Mouse (Mus musculus): ENCODE measurements around the gene B830017H08Rik.

The B830017H08Rik gene

DNA sequence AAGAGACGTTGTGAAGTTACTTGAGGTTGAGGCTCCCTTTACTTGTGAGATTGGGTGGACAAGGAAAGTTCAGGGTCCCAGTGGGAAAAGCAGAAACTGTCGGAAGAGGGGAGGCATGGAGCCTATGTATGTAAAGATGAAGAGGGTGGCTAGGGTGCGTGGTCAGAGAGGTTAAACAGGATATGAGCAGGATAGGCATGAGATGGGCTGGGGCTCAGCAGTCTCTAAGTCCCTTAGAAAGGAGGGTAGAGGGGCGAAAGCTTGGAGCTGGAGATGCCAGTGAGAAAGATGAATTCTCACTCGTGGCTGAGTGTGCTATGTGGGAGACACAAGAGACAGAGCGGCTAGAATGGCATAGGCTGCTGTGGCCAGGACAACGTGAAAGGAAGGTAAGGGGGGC is at the start of gene B830017H08Rik:
B830017H08Rik (plus strand) TSS at position 301 of the 400 bp plus-strand sequence.
- in situ Hi-C loops (cut with MboI; ENCODE audit: unreplicated experiment in 2 of 2): no loop called here

DNA sequence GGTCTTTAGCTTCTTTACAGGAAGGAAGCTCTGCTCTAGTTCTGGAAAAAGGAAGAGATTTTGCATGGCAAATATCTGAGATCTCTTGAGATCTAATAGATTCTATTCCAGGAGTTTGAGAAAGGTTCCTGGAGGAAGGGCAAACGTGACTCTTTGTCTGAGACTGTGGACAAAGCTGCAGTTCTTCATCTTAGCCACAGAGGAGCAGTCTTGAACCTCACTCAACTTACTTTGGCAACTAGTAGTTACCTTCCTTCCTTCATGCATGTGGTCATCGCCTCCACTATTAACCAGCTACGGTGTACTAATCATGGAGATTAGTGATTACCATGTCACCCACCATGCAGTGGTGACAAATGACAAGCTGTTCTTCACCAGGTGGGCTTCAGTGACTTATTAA is 47.6 kb upstream of the B830017H08Rik start:
- in situ Hi-C loops (cut with MboI; ENCODE audit: unreplicated experiment in 2 of 2): no loop called here

DNA sequence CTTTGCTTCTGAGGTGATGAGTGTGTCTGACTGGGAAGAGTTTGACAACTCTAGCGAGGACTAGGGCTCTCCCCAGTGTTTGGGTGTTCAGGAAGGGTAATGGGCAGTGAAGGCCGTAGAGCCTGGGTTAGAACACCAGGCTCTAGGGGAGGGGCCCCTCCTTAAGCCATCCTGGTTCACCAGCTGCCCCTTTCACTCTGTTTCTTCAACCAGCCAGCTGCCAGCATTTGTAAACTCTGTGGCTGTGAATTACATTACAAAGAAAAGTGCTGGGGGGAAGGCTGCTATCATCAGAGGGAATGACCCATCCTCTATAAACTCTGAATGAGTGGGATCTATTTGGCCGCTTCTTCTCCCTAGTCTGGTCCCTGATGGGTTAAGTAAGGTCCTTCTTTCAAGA is 40.2 kb upstream of the B830017H08Rik start:
- in situ Hi-C loops (cut with MboI; ENCODE audit: unreplicated experiment in 2 of 2): no loop called here

DNA sequence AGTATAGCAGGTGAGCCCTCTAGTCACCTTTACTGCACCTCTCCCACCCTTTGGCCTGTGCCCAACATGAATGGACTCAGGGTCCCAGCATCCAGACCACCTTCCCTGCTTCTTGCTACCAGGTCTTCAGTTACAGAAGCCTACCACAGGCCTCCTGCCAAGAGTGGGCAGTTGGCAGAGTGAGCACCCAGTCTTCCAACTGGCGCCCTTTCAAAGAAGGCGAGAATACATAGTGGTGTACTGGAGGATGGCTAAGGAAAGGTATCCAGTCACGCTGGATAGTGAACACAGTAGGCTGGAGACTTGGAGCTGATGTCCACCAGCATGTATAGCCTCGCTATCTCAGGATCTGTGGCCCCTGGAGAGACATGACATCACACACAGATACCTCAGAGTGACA is 38.9 kb upstream of the B830017H08Rik start:
- in situ Hi-C loops (cut with MboI; ENCODE audit: unreplicated experiment in 2 of 2): no loop called here

DNA sequence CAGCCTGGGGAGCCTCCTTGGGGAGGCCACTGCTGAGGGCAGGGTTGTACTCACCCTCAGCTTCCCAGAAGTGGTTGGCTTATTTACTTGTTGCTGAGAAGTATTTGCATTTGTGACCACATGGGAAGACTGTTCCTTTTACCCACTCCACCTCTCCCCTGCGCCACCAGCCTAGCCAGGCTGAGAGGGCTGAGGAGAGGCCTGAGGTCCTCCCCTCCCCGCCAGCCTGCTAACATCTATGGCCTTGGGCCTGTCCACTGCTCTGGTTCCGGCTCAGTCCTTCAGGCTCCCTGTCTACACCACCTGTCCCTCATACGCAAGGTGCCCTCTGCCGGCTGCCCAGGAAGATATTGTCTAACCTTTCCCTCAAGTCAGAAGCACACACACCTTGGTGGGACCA is 37.3 kb upstream of the B830017H08Rik start:
- in situ Hi-C loops (cut with MboI; ENCODE audit: unreplicated experiment in 2 of 2): no loop called here

DNA sequence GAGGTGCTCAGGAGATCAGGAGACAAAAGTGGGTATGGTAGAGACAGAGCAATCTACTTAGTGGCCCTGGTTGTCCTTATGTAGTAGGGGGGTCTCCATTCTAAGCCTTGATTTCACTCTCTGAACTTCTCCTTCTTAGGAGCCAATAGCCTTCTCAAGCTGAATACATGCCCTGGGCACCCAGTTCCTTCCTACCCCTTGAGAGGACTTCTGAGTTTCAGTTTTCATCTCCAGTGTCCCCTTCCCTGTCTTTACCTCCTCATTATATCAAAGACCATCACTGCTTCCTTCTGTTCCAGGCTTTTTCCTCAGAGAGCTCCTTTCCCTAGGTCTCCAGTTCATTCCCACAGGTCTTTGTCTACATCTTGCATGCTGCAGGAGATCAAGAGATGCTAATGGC is 36.4 kb upstream of the B830017H08Rik start:
- in situ Hi-C loops (cut with MboI; ENCODE audit: unreplicated experiment in 2 of 2): no loop called here

DNA sequence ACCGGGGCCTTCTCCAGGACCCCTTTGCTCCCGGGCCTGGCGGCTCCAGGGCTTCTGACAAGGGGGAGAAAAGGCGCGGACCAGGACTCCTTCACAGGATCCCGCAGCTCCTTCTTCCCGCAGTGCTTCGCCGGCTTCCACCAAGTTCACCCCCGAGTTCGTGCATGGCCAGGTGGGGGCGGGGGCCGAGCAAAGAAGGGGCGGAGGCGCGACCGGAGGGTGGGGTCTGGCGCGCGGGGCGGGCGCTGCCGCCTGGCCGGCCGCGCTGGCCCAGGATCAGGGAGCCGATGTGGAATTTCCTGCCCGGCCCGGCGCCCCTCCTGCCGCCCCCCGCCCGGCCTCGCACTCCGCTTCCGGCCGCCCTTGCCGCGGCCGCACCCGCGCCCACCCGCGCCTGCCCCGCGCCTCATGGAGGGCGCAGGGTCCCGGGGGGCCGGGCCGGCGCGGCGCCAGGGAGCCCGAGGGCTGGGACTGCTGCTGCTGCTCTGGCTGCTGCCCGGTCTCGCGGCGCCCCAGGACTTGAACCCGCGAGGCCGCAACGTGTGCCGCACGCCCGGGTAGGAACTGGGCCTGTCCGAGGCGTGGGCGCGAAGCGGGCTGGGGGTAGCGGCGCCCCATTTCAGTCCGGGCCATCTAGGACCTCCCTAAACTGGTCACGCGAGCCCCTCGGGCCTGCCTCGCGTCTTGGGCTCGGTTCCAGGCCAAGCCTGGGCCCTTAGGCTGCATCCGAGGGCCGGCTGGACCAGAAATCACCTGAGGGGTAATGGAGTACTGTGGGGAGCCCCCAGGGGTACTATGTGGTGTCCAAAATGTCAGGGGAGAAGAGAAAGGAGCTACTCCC is 35.7 kb upstream of the B830017H08Rik start, which contains the start of gene Scarf2:
Scarf2 (plus strand) TSS at position 312 of the 841 bp plus-strand sequence.
- in situ Hi-C loops (cut with MboI; ENCODE audit: unreplicated experiment in 2 of 2): no loop called here

DNA sequence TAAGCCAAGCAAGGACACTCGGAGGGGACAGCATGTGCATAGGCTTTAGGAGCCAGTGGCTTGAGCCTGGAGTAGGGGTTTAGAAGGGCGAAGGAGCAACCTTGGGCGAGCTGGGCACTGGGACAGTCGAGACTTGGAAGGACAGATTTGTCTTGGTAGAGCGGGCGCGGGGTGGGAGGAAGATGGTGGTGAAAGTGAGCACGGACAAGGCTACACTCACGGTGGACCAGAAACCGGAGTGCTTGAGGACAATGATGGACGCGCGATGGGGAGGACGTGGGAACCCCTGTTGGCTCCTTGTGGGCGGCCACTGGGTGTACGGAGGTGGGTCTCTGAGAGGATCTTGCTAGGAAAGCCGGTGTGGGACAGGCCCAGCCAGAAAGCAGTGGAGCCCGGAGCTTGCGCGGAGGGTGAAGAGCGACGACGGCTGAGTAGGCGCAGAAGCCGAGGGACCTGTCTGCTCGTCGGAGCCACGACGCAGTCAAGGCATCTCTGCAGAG is 35.1 kb upstream of the B830017H08Rik start:
- in situ Hi-C loops (cut with MboI; ENCODE audit: unreplicated experiment in 2 of 2): no loop called here

DNA sequence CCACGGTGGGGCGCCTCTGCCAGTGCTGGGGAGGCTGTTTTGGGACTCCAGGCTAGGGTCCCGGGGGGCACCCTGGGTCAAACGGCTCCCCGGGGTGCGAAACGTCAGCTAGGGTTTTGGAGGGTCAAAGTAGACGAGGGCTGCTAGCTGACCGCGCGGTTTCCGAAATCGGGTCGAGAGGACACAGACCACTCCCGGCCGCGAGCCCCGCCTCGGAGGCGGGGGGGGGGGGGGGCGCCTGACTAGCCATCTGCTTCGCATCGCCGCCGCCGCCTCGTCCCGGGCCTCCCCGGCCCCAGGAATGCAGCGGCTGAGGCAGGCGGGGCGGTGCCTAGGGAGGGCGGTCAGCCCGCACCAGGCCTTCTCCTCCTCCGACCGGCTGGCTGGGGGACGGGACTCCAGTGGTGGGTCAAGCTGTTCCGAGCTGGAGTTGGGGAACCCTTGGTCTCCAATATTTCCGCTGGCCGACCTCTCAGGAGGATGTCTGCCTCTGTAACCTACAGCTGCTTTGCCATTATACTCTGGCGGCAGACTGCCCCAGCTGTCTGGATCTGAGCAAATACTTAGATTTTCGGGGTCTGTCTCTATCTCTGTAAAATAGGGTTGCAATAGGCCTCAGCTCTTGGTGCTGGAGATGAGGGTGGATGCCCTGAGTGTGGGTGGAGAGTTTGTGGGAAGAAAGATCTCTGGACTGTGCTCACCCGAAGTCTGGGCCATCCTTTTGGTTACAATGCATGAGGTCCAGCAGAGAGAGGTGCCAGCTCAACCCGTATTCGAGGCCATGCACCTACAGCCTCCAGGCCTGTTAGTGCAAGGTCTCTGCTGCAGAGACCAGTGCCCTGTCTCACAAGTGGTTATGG is 34.4 kb upstream of the B830017H08Rik start:
- in situ Hi-C loops (cut with MboI; ENCODE audit: unreplicated experiment in 2 of 2): no loop called here

DNA sequence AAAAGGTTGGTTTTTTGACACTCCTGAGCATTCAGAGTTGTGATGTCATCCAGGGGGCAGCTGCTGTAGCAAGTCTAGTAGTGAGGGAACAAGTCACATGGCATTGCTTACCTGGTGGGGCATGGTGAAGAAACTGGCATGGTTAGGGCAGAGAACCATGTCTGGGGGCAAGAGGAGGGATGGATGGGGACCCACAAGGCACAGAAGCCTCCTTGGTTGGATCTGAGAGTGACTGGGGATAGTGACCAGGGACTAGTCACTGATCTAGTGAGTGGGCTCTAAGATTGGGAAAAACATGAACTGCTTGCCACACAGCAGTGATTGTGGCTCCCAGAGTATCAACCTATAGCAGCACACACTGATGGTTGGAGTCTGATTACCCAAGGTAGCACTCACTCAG is 33.3 kb upstream of the B830017H08Rik start:
- in situ Hi-C loops (cut with MboI; ENCODE audit: unreplicated experiment in 2 of 2): no loop called here

DNA sequence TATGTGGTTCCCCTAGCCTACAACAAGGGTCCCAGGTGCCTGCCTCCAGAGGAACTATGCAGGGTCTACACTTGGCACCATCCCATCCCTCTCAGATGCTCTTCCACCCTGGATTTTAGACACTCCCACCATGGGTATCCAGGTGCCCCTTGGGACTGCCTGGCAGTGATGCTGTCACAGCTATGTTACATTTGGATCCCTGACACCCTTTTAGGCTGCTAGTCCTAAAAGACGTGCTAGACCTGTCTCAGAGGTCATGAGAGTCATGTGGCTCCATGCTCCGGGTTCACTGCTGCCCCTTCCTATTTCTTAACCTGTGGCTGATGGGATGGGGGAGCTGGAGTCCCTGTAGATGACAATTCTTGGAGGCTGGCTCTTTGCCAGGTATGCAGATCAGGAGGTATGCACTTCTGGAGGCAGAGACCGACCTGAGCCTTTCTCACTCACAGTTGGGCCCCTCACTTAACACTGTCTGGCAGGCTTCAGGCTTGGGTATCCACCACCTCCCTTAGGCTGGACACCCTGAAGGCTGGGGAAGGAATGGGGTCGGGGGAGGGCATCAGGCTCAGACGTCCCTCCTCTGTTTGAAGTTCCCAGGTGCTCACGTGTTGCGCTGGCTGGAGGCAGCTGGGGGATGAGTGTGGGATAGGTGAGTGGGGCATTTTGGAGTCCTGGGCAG is 31.0 kb upstream of the B830017H08Rik start:
- in situ Hi-C loops (cut with MboI; ENCODE audit: unreplicated experiment in 2 of 2): loop anchor here in 1 of 2 experiments (10.0 kb wide), 1 partner anchor 57 kb away; no protein-coding TSS in a partner anchor

DNA sequence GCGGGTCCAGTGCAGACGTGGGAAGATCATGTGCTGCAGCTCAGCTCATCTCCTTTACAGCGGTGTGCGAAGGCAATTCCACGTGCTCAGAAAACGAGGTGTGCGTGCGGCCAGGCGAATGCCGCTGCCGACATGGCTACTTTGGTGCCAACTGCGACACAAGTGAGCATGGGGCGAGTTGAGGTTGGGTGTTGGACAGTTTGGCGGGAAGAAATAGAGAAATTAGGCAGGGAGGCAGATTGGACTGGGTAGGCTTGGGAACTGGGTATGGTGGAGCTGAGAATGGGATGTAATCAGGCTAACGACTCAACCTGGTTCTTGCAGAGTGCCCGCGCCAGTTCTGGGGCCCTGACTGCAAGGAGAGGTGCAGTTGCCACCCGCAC is 30.5 kb upstream of the B830017H08Rik start:
- in situ Hi-C loops (cut with MboI; ENCODE audit: unreplicated experiment in 2 of 2): loop anchor here in 1 of 2 experiments (10.0 kb wide), 1 partner anchor 58 kb away; no protein-coding TSS in a partner anchor

DNA sequence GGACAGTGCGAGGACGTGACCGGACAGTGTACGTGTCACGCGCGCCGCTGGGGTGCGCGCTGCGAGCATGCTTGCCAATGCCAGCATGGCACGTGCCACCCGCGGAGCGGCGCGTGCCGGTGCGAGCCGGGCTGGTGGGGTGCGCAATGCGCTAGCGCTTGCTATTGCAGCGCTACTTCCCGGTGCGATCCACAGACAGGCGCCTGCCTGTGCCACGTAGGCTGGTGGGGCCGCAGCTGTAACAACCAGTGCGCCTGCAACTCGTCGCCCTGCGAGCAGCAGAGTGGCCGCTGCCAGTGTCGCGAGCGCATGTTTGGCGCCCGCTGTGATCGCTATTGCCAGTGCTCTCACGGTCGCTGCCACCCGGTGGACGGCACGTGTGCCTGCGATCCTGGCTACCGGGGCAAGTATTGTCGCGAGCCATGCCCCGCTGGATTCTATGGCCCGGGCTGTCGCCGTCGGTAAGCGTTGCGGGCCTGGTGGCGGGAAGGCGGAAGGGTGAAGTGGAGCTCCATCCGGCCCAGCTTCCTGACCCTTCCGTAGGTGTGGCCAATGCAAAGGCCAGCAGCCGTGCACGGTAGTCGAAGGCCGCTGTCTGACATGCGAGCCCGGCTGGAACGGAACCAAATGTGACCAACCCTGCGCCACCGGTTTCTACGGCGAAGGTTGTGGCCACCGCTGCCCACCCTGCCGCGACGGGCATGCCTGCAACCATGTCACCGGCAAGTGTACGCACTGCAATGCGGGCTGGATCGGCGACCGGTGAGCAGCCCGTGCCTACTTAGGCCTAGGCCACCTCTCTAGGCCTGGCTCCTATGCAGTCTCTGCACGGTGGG is 29.9 kb upstream of the B830017H08Rik start:
- in situ Hi-C loops (cut with MboI; ENCODE audit: unreplicated experiment in 2 of 2): loop anchor here in 1 of 2 experiments (10.0 kb wide), 1 partner anchor 58 kb away; no protein-coding TSS in a partner anchor

DNA sequence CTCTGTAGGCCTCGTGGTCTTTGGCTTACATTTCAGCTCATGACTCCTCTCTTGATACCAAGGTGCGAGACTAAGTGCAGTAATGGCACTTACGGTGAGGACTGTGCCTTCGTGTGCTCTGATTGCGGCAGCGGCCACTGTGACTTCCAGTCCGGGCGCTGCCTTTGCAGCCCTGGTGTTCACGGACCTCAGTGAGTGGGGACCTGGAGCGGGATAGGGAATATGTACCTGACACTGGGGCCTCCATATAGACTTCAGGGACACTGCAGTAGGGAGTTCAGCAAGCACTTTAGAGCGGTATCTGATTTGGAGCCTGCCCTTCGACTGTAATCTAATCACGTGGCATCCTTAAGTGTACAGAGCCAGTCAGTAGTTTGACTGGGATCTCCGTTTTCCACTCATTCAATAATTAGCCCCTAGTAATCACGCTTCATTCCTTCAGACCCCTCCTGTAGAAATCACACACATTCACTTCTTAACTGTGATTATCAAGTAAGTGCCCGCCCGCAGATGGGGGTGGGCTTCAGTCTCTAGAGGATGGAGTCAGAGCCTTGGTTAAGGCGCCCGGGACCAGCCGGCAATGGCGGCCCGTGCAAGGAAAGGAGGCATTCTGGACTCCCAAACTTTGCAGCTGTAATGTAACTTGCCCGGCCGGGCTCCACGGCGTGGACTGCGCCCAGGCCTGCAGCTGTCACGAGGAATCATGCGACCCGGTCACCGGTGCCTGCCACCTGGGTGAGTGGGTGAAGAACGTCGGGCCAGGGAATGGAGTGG is 29.1 kb upstream of the B830017H08Rik start:
- in situ Hi-C loops (cut with MboI; ENCODE audit: unreplicated experiment in 2 of 2): loop anchor here in 1 of 2 experiments (10.0 kb wide), 1 partner anchor 59 kb away; no protein-coding TSS in a partner anchor

DNA sequence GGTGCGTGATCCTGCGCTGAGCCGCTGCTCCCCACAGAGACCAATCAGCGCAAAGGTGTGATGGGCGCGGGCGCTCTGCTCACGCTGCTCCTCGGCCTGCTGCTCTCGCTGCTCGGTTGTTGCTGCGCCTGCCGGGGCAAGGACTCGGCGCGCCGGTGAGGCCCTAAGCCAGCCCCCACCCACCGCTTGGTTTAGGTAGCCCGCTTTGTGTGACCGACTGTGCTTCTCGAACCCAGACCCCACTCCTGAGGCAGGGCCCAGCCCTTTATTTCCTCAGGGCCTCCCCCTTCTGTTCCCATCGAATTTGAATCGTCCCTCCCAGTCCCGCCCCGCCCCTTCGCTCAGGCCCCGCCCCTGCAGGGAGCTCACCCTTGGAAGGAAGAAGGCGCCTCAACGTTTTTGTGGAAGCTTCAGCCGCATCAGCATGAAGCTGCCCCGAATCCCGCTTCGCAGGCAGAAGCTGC is 28.4 kb upstream of the B830017H08Rik start:
- in situ Hi-C loops (cut with MboI; ENCODE audit: unreplicated experiment in 2 of 2): loop anchor here in 1 of 2 experiments (10.0 kb wide), 1 partner anchor 60 kb away; no protein-coding TSS in a partner anchor

DNA sequence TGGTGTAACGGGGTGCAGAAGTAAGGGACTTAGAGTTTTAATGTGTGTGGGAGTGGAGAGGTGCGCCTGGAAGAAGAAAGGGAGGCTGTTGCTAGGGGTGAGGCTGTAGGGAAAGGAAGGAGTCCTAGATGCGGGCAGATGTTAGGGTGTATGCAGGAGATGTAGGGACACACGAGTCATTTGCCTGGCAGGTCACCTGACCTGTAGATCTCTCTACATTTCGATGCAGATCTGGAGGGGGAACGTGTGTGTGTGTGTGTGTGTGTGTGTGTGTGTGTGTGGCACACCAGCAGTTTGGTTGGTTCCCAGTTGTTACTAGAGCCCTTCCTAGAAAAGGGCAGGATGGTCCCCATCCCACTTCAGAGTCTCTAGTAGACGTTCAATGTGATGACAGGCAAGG is 27.9 kb upstream of the B830017H08Rik start:
- in situ Hi-C loops (cut with MboI; ENCODE audit: unreplicated experiment in 2 of 2): loop anchor here in 1 of 2 experiments (10.0 kb wide), 1 partner anchor 60 kb away; no protein-coding TSS in a partner anchor

DNA sequence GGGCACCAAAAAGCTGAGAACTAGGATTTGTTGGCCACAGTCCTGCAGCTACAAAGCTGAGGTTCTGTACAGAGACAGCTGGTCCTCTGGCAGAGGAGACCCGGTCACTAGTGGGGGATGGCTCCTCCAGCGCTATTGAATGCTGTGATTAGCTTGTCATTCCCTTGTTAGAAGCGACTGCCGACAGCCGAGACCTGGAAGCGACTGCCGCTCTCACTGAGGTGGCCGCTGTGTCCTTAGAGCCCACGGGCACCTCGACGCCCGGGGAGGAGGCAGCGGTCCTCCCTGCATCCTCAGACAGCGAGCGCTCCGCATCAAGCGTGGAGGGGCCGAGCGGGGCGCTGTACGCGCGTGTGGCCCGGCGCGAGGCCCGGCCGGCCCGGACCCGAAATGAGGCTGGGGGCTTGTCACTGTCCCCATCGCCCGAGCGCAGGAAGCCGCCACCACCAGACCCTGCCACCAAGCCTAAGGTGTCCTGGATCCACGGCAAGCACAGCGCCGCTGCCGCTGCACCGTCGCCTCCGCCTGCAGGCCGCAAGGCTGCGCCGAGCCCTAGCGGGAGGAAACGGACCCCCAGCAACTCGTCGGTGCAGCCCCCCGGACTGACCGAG is 26.2 kb upstream of the B830017H08Rik start:
- in situ Hi-C loops (cut with MboI; ENCODE audit: unreplicated experiment in 2 of 2): loop anchor here in 1 of 2 experiments (10.0 kb wide), 1 partner anchor 62 kb away; no protein-coding TSS in a partner anchor

All from v-Abl transformed pro-B cells (cell line).